Mouse (Mus musculus) left cerebral cortex, adult 18-20 months (tissue): ENCODE results near the gene I830077J02Rik. TPM values are rescaled to one million over a fixed set of nuclear protein-coding genes. Genes with fewer than 3 reads are reported as not detected.

Experiments
- DNase-seq, 2 experiments: peaks; one replicate each; pipeline ENCODE4 v3.0.0; 2021 to 2022; ENCODE audit warnings: low spot score in 2 of 2, mixed read lengths in 1 of 2
- total RNA-seq, 2 experiments: library from RNA; stranded (reverse); gene quantifications; 2 replicates each; pipeline ENCODE4 v1.2.3; 2021

Gene I830077J02Rik
- total RNA-seq, 2 experiments from 2014 or later, result 1.6 to 1.8 TPM

DNA sequence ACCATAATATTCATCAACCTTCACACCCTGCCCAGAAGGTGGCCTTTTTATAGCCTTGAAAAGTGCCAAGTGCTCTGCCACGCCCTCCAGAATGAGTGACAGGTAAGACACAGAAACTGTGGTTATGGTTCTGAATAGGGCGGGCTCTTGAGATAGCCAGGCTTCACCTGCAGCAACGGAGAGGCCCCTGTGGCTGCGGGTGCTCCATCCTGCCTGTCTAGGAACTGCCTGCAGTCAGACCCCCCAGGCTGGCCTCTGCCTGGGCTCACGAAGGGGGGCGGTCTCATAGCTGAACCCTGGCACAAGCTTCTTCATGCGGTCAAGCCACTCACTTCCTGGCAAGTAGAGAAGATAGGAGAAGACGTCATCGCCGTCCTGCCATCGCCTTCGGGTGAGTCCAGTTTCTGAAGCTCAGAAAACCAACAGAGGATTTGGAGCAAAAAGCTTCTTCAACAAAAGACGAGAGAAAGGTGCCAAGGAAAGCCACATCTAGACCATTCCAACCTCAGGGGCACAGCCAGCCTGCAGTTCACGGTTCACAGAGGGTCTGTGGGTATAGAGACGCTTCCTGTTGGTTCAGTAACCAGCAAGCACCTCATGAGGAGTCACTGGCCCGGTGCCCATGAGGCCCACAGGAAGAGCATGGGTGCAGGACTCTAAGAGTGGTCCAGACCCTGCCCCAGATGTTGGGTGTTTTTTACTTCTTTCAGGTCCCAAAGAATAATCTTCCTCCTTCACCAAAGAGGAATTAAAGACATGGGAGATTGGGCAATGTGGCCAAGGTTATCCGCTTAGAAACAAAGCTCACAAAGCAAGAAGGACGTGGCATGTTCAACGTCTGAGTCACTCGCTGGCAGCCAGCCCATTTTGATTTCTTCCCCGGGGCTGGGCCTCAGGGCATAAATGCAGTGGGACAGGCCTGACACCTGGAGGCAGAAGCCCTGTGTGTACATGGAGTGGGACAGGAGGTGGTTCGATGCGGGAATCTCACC is 37.6 kb downstream of the I830077J02Rik start:
- DNase-seq, result peak; percentile 36 to 57

DNA sequence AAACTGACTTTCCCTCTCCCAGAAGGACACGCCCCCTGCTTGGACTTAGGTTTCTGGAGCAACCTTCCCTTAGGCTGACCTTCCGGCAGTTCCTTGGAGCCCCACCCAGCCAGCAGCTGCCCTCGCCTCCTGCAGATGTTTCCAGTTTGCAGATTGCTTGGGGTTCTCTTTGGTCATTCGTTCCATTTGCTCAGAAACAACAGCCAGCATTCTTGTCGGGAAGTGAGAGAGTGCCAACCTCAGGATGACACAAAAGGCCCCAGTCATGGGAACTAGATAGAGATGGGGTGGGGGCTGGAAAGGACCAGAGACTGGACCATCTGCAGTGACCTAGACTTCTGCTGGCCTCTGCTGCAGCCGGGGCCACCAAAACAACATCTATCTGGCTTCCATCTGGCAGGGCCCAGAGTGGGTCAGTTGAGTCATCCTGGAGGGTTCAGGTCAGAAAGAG is 38.5 kb downstream of the I830077J02Rik start:
- DNase-seq, result no peak

DNA sequence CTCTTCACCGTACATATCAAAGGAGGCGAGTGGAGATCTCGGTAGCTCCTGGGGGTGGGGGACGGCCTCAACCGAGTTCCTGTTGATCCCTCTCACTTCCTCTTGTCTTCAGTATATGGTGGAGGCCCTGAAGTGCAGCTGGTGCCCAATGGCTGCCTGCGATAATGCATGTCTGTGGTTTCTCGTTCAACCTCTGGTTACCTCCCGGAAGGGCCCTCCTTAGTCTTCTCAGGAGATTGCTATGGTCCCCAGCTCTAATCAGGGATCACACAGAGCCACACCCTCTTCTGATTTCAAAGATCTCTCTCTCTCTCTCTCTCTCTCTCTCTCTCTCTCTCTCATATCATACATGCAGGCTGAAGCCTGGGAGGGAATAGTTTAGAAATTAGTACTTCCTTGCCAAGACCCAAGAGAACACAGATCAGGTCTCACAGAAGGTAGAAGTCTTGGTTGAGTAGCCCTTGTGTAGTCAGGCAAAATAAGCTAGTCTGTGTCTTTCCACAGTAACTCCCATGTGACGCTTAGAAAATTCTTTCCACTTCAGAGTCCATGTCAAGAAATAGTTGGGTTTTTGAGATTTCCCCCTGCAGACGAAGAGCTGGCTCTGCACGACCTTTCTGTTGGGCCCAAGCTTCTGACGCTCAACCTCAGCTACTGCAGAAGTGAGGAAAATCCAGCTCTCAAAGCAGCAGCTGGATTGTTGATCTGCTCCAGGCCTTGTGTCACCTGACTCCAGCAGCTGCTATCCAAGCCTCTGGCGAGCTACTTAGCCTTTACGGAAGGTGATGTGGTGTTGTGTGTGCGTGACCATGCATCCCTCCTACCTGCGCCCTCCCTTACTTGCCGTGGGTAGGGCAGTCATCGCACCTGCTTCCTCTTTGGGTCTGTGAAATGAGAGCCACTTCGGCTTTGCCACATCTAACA is 39.6 kb downstream of the I830077J02Rik start:
- DNase-seq, result no peak

DNA sequence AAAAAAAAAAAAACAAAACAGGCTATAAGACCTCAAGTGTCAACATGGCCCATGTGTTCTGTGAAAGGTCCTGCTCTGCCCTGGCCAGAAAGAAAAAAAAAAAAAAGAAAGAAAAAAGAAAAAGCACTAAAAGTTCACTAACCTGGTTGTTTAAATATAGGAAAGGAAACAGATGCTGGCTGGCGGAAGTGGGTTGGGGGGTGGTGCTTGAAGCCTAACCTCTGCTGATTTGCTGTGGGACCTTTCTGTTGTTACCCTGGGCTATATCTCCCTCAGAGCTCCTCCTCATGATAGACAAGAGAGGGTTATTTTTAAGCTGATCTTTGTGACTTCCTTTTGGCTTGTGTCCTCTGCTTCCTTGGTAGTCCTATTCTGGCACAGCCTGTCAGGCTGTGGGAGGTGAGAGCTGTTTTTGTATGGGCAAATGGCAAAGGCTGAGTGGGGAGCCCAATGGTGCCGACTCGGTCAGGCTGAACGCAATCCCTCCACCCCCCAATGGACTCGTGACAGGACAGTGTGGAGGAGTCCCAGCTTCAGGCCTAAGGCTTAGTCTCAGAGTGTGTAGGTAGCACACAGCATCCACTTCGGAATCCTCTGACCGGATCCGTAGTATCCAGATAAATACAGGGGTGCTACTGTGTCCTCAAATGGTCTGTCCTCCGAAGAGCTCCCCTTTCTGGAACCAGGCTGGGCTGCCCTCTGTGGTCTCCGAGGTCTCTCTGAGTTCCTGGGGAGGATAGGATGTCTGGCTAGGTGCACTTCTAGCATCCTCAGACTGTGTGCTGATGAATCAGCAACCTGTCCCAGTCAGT is 40.5 kb downstream of the I830077J02Rik start:
- DNase-seq, result peak in 1 of 2 experiments; percentile 37

DNA sequence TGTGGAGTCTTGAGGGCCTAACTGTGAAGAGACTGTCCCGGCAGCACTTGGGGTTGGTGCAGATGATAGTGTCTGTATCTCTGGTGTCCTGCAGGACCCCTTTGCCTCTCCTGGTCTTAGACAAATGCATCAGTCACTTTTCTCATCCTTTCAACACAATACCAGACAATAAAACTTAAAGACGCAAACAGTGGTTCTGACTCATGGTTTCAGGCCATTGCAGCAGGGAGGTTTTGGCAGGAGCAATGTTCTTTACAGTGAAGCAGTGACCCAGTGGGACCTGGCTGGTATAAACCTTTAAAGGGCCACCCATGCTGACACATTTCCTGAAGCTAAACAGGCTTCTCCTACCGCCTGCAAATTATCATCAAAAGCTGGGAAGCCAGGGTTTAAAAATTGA is 41.3 kb downstream of the I830077J02Rik start:
- DNase-seq, result no peak

DNA sequence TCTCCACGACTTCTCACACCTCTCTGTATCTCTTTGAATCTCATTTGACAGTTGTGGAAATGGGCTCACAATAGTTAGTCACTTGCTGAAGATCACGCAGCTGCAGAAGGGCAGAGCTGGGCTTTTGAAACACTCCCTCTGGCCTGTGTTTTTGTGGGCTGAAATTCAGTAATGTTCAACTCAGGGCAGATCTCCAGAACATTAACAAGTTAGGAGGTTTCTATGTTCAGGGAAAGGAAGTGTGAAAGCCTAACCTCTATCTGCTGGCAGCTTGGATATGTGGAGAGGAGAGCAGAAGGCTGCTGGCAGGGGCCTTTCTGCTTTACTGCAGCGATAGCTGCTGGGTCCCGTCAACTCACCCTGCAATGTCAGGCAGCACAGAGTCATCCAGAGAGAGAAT is 42.2 kb downstream of the I830077J02Rik start:
- no peak for DNase-seq

DNA sequence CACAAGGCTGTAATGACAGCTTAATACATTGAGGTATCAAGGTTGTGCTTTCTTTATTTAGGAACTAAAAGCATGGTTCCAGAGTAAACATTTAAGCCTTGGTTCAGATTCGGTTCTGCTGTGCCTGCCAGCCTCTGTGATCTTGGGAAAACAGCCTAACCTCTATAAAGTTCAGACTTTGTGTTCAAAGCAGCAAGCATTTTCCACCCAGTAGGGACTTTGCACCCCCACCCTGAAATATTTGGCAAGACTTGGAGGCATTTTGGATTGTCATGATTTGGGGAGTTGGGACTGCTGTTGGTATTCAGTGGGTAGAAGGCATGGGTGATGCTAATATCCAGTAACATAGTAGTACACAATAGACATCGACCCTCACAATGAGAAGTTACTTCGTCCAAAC is 43.5 kb downstream of the I830077J02Rik start:
- no peak for DNase-seq

DNA sequence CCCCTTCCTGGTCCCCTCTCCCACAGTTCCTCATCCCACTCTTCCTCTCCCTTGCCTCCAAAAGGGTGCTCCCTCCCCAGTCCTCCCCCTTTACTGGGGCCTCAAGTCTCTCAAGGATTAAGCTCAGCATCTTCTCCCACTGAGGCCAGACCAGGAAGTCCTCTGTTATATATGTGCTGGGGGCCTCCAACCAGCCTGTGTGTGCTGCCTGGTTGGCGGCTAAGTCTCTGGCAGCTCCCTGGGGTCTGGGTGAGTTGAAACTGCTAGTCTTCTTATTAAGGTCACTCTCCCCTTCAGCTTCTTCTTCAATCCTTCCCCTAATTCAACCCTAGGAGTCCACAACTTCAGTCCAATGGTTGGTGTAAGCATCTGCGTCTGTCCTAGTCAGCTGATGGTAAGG is 49.4 kb downstream of the I830077J02Rik start:
- no peak for DNase-seq

DNA sequence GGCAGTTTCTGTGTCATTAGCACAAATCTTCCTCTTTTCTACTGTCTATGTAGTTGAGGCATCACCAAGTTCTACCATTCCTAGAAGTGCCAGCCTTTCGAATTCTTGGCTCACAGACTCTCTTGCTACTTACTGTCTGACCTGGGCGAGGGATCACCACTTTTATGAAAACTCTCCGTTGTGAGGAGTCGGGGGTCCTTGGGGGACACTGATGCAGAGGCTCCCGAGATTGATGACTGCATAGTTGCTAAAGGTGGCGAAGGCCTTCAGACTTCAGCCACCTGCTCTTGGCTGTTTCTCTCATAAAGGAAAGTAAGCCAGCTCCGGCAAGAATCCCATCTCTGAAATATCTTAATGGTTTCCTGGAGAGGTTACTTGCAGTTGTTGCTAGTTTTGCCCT is 50.4 kb downstream of the I830077J02Rik start:
- DNase-seq, result no peak

DNA sequence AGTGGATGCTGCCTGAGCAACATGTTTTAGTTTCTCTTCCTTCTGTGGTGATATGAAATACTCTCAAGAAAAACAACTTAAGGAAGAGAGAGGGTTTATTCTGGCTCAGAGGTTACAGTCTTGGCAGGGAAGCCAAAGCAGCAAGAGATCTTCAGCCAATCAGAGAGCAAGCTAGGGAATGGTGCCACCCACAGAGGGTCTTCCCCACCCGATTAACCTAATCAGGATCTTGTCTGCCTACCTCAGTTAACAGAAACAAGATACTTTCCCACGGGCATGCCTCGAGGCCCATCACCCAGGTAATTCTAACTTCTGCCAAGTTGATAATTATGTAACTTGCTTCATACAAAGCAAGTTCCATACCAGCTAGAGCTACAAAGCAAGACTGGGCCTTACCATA is 52.0 kb downstream of the I830077J02Rik start:
- no peak for DNase-seq

DNA sequence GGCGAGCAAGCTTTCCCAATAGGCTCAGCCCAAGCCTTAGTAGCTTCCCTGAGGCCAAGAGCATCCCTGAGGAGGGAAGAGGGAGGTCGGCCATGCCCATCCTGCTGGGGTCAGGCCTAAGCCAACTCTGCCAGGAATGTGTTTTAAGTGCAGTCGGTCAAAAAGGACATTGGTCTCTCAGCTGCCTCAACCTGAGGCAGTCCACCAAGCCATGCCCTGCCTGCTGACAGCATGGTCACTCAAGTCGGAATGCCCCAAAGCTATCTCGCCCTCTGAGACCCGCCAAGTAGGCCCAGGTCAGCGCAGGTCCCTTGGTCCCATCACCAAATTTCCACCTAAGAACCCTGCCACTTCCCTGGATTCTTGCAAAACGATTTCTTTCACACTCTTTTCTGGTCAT is 53.7 kb downstream of the I830077J02Rik start:
- DNase-seq, result no peak

DNA sequence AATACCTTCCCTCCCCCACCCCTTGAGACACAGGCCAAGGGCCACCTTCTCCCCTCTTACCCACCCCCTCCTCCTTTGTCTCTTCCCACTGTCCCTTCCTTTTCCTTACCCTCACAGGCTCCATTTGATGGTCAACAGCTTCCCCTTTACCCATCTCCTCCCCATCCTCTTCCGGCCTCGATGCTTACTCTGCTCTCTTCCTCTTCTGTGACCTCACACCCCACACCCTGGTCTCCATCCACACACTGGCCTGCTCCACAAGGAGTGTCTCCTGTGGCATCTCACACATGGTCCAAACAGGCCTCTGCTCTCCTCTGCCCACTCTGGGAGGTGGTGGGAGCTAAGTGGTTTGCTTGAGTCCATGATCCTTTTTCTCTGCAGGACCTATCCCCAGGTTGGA is 54.5 kb downstream of the I830077J02Rik start:
- no peak for DNase-seq

DNA sequence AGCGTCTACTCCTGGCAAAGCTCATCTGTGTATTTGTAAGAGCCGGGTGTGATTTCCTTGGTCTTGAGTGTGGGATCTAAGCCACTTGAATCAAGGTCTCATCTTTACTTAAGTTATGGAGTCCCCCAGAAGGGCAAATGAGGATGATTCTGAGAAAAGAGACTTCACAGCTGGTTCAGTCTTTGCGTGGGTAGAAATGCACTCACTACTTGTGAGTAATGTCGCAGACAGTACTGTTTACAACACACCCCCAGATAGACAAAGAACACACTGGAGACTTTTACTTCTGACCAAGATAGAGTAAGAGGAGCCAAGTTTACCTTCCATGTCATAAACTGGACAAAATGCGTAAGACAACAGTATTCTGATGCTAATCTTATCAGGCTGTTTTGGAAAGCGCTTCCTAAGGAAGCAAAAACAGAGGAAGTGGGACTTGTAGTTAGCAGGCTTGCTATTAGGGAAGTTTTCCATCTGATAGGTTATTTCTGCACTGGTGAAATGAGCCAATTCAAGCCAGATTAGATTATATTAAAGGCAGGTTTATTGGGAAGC is 55.1 kb downstream of the I830077J02Rik start:
- DNase-seq, result no peak

DNA sequence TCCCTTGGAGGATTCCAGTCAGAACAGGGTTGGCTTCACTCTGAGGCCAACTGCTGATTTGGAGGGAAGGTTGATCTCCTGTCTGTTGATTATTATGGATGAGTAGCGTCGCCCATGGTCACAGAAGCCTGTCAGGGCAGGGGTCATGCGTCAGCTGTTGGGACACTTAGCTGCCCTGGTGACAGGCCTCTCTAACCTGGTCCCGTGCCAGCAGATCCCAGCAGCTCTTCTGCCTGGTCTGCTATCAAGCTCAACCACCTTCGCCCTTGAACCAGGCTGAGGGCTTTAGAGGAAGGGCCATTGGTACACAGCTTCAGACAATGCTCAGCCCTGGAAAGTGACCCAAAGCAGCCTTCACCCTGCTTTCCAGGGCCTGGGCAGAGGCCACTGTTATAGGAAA is 56.4 kb downstream of the I830077J02Rik start:
- no peak for DNase-seq

Other genes with a start within 250 kb of the I830077J02Rik start
- 10 to 100 TPM; 12.6 to 14.4 TPM for gene Ddx20, start 245.1 kb downstream of the I830077J02Rik start, total RNA-seq
- gene Inka2, start 228.1 kb downstream of the I830077J02Rik start, total RNA-seq, result 100 to 1,000 TPM; 106 to 114 TPM
- gene Rap1a, start 131.3 kb downstream of the I830077J02Rik start, total RNA-seq, result 10 to 100 TPM; 61.0 to 63.1 TPM
- gene Adora3, start 61.8 kb downstream of the I830077J02Rik start, total RNA-seq, result 1 to 10 TPM in 1 of 2 experiments, under 1 TPM in 1; 0.98 to 1.1 TPM
- not detected for gene Tmigd3, start 61.8 kb downstream of the I830077J02Rik start, total RNA-seq
- 10 to 100 TPM; 43.4 to 53.4 TPM for gene Wdr77, start 26.7 kb upstream of the I830077J02Rik start, total RNA-seq
- gene Atp5f1, start 27.4 kb upstream of the I830077J02Rik start, total RNA-seq, result 100 to 1,000 TPM; 247 to 264 TPM
- gene Ovgp1, start 41.0 kb upstream of the I830077J02Rik start, total RNA-seq, result 1 to 10 TPM; 2.0 to 2.4 TPM
- not detected for gene Pifo, start 82.0 kb upstream of the I830077J02Rik start, total RNA-seq
- gene Chil5, start 100.2 kb upstream of the I830077J02Rik start, total RNA-seq, result not detected
- gene Chia1, start 180.6 kb upstream of the I830077J02Rik start, total RNA-seq, result 1 to 10 TPM in 1 of 2 experiments, under 1 TPM in 1; 0.49 to 1.8 TPM
- not detected for gene Chil3, start 234.9 kb upstream of the I830077J02Rik start, total RNA-seq